Mouse (Mus musculus) CD4-positive, CD25-positive, alpha-beta regulatory T cell, adult 2 months (primary cell): ENCODE results near the gene Optc.

Experiments
- DNase-seq: peaks from one replicate; pipeline ENCODE4 v3.0.0-alpha.2; 2012; ENCODE audit warnings: low read depth, low spot score

Optc gene

DNA sequence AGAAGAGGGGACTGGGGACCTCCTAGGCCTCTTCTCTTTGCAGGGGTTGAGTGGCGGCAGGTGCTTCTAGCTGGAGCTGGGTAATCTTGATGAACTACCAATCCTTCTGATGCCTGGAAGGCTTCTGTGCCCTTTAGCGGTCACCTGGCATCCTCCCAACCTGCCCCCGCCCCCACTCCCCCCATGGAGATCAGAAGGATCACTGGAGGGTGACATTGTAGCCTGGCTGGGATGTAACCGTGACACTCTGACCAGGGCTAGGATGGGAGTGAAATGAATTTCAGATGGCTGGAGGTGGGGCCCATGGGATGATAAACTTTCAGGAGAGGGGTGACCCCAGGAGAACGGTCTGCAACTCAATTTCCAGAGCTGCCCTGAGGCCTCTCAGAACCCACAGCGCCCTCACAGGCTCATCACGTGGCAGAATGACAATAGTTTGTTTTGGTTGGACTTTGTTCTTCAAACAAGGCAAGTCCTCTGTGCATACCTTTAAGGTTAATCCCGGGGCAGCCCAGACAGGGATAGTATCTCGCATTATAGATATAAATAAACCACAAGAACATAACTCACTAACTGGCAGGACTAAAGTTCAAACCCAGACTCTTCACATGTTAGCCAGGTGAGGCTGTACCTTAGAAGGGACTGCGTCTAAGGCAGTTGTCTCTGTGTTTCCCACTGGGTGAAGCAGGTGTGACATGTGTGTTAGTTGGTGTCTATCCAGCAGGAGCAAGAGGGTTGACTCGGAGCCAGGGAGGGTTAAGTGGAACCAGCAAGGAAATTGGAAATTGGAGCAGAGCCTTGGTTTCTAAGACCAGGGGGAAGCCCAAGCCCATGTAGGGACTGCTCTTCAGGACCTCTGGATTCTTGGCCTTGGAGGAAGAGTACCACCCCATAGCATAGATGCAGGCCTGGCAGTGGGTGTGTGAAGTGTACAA lies 25.2 kb downstream of the Optc start:
- no peak for DNase-seq

DNA sequence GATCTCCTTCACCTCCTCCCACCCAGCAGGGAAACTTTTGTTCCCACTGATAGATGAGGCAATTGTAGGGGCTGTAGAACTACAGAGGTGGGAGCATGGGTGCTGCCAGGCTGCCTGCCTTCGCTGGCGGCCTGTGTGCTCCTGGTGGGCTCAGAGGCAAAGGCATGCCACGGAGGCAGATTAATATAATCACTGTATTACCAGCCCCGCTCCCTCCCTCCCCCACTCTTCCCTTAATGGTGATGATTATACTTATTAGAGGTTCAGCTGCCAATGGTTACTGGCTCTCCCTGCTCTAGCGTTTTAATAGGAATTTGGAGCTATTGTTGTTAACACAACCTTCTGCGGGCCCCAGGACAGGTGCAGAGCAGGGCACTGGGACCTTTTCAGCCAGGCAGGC lies 26.0 kb downstream of the Optc start:
- DNase-seq = no peak

DNA sequence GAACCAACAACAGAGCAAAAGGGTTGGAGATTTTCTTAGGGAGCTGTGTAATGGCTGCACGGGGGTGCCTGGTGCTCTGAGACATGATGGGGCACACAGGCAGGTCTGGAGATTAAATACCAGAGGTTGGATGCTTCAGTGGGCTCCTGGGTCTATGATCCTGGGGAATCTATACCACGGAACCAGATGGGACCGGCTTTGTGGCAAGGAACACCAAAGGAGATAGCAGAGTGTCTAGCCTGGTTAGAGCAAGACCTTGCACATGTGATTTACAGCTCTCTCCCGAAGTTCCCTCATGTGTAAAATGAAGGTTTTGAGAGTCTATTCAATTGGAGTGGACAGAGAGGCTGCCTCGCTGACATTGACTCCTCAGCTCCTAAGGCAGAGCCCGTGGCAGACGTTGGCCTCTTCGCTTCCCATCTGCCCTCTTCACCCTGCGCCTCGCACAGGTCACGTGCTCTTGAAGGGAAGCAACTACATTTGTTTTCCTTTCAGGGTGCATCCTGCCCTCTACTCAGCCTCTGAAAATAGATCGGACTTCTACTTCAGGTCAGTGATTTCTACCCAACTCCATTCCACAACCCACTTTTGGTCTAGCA lies 28.9 kb downstream of the Optc start:
- peak; percentile 31 for DNase-seq

DNA sequence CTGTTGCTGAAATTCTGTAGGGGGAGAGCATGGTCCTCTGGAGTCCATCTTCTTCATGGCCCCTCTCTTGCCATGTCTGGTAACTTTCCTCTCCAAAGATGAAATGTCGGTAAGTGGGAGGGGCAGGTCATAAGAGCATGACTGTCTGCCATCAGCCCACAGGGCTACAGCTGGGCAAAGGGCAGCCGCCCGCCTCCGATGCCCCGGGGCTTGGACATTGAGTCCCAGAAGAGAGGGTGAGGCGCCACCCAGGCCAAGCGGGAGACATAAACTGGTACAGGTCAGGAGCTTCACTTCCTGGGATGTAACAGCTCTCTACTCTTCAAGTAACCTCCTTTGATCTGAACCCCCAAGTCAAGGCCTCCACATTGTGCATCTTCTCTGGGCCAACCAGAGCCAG lies 30.9 kb downstream of the Optc start:
- DNase-seq = no peak

DNA sequence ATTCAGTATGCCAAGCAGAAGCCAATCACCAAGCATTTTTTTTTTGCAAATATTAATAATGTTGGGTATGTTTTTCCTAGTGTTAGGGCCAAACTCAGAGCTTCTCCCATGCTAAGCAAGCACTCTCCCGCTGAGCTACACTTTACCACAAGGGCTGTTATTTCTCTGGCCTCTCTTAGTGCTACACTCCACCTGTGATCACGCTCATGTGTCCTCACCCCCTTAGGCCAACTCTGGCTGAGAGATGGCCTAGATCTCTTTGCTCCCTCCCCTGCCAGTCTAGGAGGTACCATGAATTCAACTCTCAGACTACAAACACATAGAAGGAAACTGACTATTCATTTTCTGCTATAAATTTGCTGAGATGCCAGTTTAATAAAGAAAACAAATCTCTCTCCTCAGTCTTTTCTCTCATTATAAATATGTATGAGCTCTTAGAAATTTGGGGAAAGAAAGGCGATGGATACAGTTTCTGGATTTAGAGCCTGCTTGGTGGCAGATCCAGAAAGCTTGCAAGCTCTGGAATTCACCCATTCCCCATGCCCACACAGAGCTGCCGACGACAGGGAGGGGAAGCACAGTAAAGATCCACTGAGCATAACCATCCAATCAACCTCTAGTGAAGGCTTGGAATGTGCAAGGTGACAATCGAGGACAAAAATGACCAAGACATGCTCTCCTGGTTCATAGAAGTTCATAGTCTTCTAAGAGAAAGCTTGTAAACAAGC lies 34.5 kb downstream of the Optc start:
- DNase-seq = no peak

DNA sequence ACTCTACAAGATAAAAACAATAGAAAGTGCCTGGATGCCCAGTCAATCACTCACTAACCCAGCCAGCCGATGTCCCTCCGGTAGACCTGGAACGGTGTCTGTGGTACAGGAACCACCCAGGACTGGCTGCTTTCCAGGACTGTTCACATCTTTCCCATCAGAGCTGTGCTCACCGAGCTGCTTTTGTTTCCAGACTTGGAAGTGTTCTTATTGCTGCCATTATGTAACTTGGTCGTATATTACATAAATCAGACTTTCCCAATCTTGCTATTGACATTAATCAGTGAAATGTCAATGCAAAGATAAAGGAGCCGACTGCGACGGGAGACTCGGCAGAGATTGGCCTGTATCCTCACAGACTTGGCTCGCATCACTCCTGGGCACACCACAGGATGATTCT lies 36.6 kb downstream of the Optc start:
- DNase-seq = no peak

DNA sequence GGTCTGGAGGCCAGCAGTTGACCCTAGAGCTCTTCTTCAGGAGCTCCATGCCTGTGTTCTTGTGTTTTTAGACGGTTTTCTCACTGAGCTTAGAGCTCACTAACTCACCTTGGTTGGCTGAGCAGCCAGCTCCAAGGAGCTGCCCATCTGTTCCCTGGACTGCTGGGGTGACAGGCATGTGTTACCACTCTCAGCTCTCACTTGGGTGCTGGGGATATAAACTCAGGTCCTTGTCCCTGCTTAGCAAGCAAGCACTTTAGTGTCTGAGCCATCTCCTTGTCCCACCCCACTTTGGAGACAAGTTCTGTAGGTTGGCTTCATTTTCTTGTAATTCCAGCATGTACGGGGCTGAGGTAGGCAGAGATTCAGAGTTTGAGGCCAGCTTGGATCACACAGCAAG lies 38.6 kb downstream of the Optc start:
- DNase-seq = no peak

DNA sequence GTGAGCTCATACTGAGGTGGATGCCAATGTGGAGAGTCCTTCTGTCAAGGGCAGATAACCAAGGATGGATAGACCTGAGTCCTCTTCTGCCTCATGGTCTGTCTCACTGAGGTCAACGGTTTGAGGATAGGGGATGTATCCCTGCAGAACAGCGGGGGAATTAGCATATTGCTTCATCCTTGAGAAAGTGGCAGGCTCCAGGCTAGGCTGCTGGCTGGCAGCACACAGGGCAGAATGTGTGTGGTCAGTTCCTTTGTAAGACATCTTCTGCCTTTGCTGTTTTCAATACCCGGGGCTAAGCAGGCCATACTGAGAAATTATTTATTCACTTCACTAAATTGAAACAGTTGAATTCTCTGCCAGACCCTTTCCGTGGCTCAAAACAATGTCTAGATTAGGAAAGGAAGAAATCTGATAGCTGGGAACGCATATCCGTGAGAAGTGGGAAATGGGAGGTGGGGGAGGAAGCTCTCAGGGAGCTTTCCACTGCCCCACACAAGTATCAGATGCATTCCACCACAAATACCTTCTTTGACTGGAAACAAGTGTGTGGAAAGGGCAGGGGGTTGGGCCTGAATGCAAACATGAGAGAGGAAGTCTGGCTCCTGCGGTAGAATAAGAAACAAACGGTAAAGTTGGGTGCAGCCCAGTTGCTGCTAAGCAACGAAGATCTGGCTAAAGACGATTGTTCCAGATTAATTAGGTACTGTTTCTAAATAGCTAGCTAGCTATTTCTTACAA lies 44.4 kb downstream of the Optc start:
- peak; percentile 27 for DNase-seq

DNA sequence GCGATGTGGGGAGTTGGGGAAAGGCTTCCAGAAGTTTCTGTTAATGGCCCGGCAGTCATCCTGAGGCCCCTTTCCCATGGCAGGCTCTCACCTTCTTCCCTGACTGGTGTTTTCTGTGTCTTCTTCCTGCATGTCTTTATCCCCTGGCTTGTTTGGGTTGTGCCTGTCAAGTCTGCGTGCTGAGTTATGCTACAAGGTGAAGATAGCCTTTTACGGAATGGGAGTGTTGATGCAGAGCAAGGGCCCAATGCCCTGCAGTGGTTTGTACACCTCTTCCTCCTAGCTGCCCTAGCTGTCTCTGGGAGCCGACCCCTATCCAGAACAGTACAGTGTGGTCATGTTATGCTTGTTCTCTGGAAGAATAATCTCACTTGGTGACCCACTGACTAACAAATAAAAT lies 46.8 kb downstream of the Optc start:
- no peak for DNase-seq

DNA sequence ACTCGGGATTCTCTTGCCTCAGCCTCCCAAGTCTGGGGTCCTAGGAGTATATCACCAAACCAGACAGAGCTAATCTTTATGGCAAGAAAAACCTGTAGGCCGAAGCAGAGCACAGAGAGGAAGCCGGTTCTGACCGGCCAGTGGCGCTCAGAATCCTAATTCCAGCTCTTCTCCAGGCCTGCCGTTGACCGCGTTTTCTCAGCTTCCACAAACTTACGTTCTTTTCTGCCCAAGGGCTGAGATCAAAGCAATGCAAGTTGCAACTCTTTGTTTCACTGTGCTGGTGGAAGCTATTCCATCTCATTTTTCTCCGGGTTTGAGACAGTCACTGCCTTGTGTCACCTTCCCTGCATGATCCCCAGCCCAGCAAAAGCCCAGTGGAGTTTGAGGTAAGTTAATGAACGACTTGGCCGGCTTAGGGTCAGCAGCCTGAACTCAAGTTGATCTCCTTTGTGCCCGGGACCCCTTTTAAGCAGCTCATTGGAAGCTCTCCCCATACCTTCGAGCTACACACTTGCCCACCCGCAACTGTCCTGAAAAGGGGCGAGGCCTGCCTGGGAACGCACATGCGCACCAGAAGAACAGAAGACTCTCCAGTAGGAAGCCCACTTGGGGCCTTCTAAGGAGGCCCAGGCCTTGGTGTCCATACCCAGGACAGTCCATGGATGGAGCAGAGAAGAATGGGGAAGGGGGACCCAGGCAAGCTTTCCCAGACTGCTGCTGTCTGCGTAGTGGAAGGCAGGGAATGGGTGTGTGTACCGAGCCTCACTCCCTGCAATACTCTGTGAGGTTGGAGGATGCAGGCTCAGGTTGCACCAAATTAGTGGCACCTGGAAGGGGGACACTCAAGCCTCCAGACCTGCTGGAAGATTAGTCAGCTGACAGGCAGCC lies 47.7 kb downstream of the Optc start:
- DNase-seq = no peak

DNA sequence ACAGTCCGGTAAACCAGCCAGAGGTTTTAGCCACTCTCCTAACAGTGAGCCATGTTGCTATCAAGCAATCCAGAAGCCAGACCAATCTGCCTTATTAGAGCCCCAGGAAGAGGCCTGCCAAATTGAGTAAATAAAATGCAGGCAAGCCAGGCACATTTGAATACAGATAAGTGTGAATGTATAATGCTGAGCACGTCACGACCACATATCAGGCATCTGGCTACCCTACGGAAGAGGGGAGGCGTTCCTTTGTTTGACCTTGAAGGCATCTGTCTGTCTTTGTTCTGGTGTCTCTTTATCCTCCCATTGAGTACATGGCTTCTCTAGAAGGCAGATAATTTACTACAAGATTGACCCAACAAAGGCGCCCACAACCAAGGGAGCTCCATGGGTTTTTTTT lies 48.5 kb downstream of the Optc start:
- no peak for DNase-seq

DNA sequence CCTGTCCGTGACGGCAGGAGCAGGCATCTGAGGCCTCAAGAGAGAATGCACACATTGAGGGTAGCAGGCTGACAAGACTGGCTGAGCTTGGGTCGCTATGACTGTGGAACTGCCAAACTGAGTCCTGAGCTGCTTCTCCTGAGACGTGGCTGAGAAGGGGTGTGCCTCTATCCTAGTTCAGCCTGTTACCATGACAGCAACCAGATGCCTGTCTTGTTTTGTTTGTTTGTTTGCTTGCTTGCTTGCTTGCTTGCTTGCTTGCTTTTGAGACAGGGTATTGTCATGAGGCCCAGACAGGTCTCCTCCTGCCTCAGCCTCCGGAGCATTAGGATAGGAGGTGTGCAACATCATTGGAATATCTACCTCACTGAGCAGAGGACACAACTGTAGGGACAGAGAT lies 50.0 kb downstream of the Optc start:
- no peak for DNase-seq

DNA sequence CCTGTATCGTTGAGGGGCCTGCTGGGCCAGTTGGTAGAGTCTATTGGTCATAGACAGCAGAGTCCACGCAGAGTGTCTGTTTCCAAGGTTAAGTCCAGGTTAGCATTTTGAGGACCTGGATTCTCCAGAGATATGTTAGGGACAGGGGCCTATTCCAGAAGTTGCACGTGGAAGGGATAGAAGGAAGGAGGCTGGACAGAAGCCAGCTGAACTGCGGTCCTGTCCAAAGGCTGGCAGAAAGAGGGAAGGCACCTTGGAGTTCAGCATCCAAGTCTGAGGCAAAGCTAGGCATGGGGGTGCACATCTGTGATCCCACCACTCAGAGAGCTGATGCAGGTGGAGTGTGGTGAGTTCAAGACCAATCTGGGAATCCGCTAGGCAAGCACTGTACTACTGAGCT lies 50.6 kb downstream of the Optc start:
- no peak for DNase-seq

DNA sequence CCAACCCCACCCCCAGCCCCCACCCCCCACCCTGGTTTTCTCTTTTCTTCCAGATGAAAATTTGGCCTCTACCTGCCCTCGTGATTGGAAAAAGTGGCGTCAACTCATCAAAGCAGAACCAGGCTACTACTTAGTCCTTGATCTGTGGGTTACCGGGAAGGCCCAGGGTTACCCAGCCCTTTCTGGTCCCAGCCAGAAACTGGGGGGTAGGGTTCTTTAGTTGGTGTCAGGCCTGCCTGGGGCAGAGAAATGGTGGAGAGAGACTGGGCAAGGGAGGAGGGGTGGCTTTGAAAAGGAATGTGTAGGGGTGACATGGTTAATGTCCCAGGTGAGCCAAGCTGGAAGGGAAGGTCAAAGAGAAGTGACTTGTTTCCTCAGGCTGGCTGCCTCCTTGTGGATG lies 51.1 kb downstream of the Optc start:
- DNase-seq = no peak

DNA sequence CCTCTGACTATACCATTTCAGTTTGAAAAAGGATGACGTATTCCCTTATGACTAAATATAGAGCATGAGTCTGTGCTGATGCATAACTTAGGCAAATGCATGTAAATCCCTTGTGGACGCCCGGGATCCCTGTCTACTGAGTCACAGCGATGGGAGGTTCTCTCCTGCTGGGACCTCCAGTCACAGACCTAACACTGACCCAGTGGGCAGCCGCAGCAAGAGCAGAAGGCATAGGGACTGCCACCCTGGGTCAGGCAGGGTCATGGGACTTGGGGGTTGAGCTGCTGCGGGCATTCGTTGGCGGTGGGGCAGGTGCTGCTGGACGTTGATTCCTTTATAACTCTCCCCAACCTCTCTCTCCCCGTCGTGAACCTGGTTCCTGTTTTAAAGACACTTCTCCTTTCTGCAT lies 51.7 kb downstream of the Optc start:
- no peak for DNase-seq

DNA sequence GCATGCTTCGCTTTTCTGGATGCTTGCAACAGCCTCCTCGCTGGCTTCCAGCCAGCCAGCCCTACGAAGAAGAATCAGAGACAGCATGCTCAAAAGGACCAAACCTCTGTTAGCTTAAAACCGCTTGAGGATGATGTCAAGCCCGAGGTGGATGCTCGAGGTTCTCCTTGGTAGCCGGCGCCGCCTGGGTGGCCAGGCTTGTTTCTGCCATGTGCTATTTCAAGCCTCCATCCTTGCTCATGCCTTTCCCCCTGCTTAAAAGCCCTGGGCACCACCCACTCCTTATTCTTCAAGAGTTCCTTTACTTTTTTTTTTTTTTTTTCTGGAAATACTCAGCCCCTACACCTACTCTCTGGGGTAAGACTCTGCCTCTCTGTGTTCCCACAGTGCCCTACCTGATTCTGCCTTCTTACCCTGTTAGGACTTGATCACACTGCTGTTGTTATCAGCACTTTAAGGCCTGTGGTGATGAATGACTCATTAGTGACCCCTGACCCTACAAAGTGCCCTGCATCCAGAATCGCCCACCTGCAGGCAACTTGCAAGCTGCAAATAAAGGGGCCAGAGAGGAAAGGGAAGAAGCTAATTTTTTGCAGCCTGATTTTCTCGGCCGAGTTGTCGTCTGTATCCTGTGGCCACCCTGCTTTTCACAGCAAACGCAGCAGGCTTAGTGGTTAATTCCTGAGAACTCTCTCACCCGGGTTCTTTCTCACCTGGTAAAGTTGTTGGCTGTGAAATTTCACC lies 52.4 kb downstream of the Optc start:
- DNase-seq = no peak

DNA sequence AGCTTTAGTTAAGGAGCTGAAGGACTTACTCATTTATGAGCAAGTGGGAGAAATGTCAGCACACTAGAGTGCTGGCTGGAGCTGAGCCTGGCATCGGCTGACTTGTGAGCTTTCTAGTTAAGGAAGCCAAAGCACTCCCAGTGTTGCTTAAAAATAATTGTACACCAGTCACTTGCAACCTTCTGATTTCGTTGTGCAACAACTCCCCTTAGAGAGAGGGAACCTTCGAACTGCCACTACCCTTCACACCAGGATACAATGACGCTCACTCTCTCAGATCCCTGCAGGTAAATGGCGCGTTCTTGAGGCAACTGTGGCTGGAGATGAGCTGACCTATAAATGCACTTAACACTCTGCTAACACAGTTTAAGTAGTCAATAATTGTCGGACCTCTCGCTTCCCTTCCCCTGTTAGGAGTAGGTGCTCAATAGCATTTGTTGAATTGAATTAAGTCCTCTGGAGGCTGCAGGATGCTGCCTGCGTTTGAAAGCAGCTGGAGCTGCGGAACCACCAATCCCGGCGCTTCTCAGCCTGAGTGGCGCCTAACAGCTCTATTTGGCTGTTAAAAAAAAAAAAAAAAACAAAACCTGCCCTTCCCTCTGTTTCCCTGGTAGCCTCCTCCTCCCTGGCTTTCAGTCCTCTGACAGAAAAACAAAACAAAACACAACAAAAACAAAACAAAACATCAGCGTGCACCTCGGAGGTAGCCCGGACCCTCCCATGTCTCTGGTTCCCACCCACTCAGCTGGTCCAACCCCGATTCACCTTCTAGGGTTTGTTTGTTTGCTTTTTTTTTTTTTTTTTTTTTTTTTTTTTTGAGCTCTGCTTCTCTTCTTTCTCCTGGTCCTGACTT lies 53.2 kb downstream of the Optc start:
- DNase-seq = no peak
